Mouse (Mus musculus): ENCODE data around the gene Fam129c. TPM values are rescaled to one million over a fixed set of nuclear protein-coding genes. Genes with fewer than 3 reads are reported as not detected.
A peak's percentile ranks its signal among the peaks of the same experiment; 100 is the strongest.

Gene Fam129c
- polyA plus RNA-seq, 1 experiment from 2014 or later: 9.3 TPM

GRCm38 (mm10) chr8:71569366-71570290 is 27.8 kb upstream of the Fam129c start:
- Histone ChIP-seq H3K9ac (replicated peaks; ENCODE audit: low read depth, low read length) (peak overlapping the region; percentile 68), H3K9me3 (ENCODE audit: control insufficient read depth, low read length) (no peaks in the 10 kb centered on the region), H3K4me2 (ENCODE audit: low read depth, low read length) (peak overlapping the region; percentile 93), H3K4me3 (ENCODE audit: low read depth, low read length) (peak overlapping the region; percentile 62), H3K27ac (ENCODE audit: low read depth, low read length) (peak overlapping the region; percentile 83), H3K4me1 (ENCODE audit: control insufficient read depth, insufficient read depth, low read length) (peaks cover 17% of the 10 kb centered on the region), H3K36me3 (ENCODE audit: control insufficient read depth, insufficient read depth, low read length) (no peaks in the 10 kb centered on the region), H3K27me3 (ENCODE audit: control insufficient read depth, insufficient read depth, low read length) (no peaks in the 10 kb centered on the region)
- peak; percentile 81 for ATAC-seq (ENCODE audit: low read depth)
- under 1% methylated on average over 51 of the region's 51 CpGs for WGBS

- Histone ChIP-seq H3K27ac (ENCODE audit: low read depth, low read length) (peak overlapping the region; percentile 83), H3K4me2 (ENCODE audit: low read depth, low read length) (peak overlapping the region; percentile 93), H3K27me3 (ENCODE audit: control insufficient read depth, insufficient read depth, low read length) (no peaks in the 10 kb centered on the region), H3K9me3 (ENCODE audit: control insufficient read depth, low read length) (no peaks in the 10 kb centered on the region), H3K4me1 (ENCODE audit: control insufficient read depth, insufficient read depth, low read length) (peaks cover 17% of the 10 kb centered on the region), H3K9ac (replicated peaks; ENCODE audit: low read depth, low read length) (peak overlapping the region; percentile 68), H3K36me3 (ENCODE audit: control insufficient read depth, insufficient read depth, low read length) (no peaks in the 10 kb centered on the region), H3K4me3 (ENCODE audit: low read depth, low read length) (peak overlapping the region; percentile 62)
- WGBS: under 1% methylated on average over 41 of the region's 41 CpGs
- ATAC-seq (ENCODE audit: low read depth): peak; percentile 87
These were observed 27.0 kb upstream of the Fam129c start for GRCm38 (mm10) chr8:71570291-71570954.

GRCm38 (mm10) chr8:71572077-71572476 is 25.4 kb upstream of the Fam129c start:
- peak overlapping the region; percentile 62; the same call in 1 of the 2 replicates for H3K4me3 ChIP-seq (ENCODE audit: low read depth, low read length)
- H3K9ac ChIP-seq (replicated peaks; ENCODE audit: low read depth, low read length): no peak overlapping the region

GRCm38 (mm10) chr8:71572847-71573633 is 24.4 kb upstream of the Fam129c start:
- 64% methylated on average over 9 of the region's 9 CpGs for WGBS
- Histone ChIP-seq H3K4me1 (ENCODE audit: control insufficient read depth, insufficient read depth, low read length) (peaks cover 17% of the 10 kb centered on the region), H3K9ac (replicated peaks; ENCODE audit: low read depth, low read length) (no peak overlapping the region)

More at GRCm38 (mm10) chr8:71572077-71572476, 25.4 kb upstream of the Fam129c start:
- 84% methylated on average over 2 of the region's 2 CpGs for WGBS
- no peaks in the 10 kb centered on the region for H3K36me3 ChIP-seq (ENCODE audit: control insufficient read depth, insufficient read depth, low read length)
- peak overlapping the region; percentile 71; the same call in 1 of the 2 replicates for H3K27ac ChIP-seq (ENCODE audit: low read depth, low read length)
- peaks cover 17% of the 10 kb centered on the region for H3K4me1 ChIP-seq (ENCODE audit: control insufficient read depth, insufficient read depth, low read length)
- H3K27me3 ChIP-seq (ENCODE audit: control insufficient read depth, insufficient read depth, low read length): no peaks in the 10 kb centered on the region
- no peaks in the 10 kb centered on the region for H3K9me3 ChIP-seq (ENCODE audit: control insufficient read depth, low read length)
- ATAC-seq (ENCODE audit: low read depth): no peak
- H3K4me2 ChIP-seq (ENCODE audit: low read depth, low read length): peak overlapping the region; percentile 93

GRCm38 (mm10) chr8:71574426-71574825 is 23.0 kb upstream of the Fam129c start:
- H3K9me3 ChIP-seq (ENCODE audit: control insufficient read depth, low read length): no peaks in the 10 kb centered on the region
- H3K36me3 ChIP-seq (ENCODE audit: control insufficient read depth, insufficient read depth, low read length): no peaks in the 10 kb centered on the region
- no peak overlapping the region for H3K4me2 ChIP-seq (ENCODE audit: low read depth, low read length)
- 72% methylated on average over 7 of the region's 7 CpGs for WGBS
- H3K4me1 ChIP-seq (ENCODE audit: control insufficient read depth, insufficient read depth, low read length): peaks cover 17% of the 10 kb centered on the region
- no peak overlapping the region for H3K4me3 ChIP-seq (ENCODE audit: low read depth, low read length)
- ATAC-seq (ENCODE audit: low read depth): no peak
- no peak overlapping the region for H3K9ac ChIP-seq (replicated peaks; ENCODE audit: low read depth, low read length)
- no peak overlapping the region for H3K27ac ChIP-seq (ENCODE audit: low read depth, low read length)
- H3K27me3 ChIP-seq (ENCODE audit: control insufficient read depth, insufficient read depth, low read length): no peaks in the 10 kb centered on the region

More at GRCm38 (mm10) chr8:71572847-71573633, 24.4 kb upstream of the Fam129c start:
- Histone ChIP-seq H3K27ac (ENCODE audit: low read depth, low read length) (peak overlapping the region; percentile 71; the same call in 1 of the 2 replicates), H3K9me3 (ENCODE audit: control insufficient read depth, low read length) (no peaks in the 10 kb centered on the region), H3K4me3 (ENCODE audit: low read depth, low read length) (no peak overlapping the region), H3K36me3 (ENCODE audit: control insufficient read depth, insufficient read depth, low read length) (no peaks in the 10 kb centered on the region), H3K4me2 (ENCODE audit: low read depth, low read length) (peak overlapping the region; percentile 24; the same call in 1 of the 2 replicates), H3K27me3 (ENCODE audit: control insufficient read depth, insufficient read depth, low read length) (no peaks in the 10 kb centered on the region)
- ATAC-seq (ENCODE audit: low read depth): no peak; the same call in 1 of the 2 replicates

GRCm38 (mm10) chr8:71575020-71575419 is 22.4 kb upstream of the Fam129c start:
- H3K4me1 ChIP-seq (ENCODE audit: control insufficient read depth, insufficient read depth, low read length): peaks cover 17% of the 10 kb centered on the region
- no peak overlapping the region for H3K4me2 ChIP-seq (ENCODE audit: low read depth, low read length)
- H3K27ac ChIP-seq (ENCODE audit: low read depth, low read length): no peak overlapping the region
- no peak overlapping the region for H3K4me3 ChIP-seq (ENCODE audit: low read depth, low read length)
- no peak for ATAC-seq (ENCODE audit: low read depth)
- H3K36me3 ChIP-seq (ENCODE audit: control insufficient read depth, insufficient read depth, low read length): no peaks in the 10 kb centered on the region
- WGBS: 57% methylated on average over 1 of the region's 1 CpGs
- H3K9me3 ChIP-seq (ENCODE audit: control insufficient read depth, low read length): no peaks in the 10 kb centered on the region
- no peak overlapping the region for H3K9ac ChIP-seq (replicated peaks; ENCODE audit: low read depth, low read length)
- no peaks in the 10 kb centered on the region for H3K27me3 ChIP-seq (ENCODE audit: control insufficient read depth, insufficient read depth, low read length)

GRCm38 (mm10) chr8:71577856-71578387 is 19.5 kb upstream of the Fam129c start:
- Histone ChIP-seq H3K36me3 (ENCODE audit: control insufficient read depth, insufficient read depth, low read length) (0 out of 2 replicates have a peak, but pooled peaks cover 2% of the 10 kb centered on the region), H3K9ac (replicated peaks; ENCODE audit: low read depth, low read length) (no peak overlapping the region), H3K27me3 (ENCODE audit: control insufficient read depth, insufficient read depth, low read length) (no peaks in the 10 kb centered on the region), H3K4me1 (ENCODE audit: control insufficient read depth, insufficient read depth, low read length) (0 out of 2 replicates have a peak, but pooled peaks cover 4% of the 10 kb centered on the region), H3K9me3 (ENCODE audit: control insufficient read depth, low read length) (no peaks in the 10 kb centered on the region), H3K27ac (ENCODE audit: low read depth, low read length) (no peak overlapping the region), H3K4me2 (ENCODE audit: low read depth, low read length) (no peak overlapping the region), H3K4me3 (ENCODE audit: low read depth, low read length) (no peak overlapping the region)
- WGBS: 71% methylated on average over 4 of the region's 4 CpGs
- no peak for ATAC-seq (ENCODE audit: low read depth)

GRCm38 (mm10) chr8:71579009-71579408 is 18.4 kb upstream of the Fam129c start:
- no peak for ATAC-seq (ENCODE audit: low read depth)
- Histone ChIP-seq H3K9ac (replicated peaks; ENCODE audit: low read depth, low read length) (no peak overlapping the region), H3K27me3 (ENCODE audit: control insufficient read depth, insufficient read depth, low read length) (no peaks in the 10 kb centered on the region), H3K4me2 (ENCODE audit: low read depth, low read length) (no peak overlapping the region), H3K4me1 (ENCODE audit: control insufficient read depth, insufficient read depth, low read length) (no peaks in the 10 kb centered on the region), H3K9me3 (ENCODE audit: control insufficient read depth, low read length) (no peaks in the 10 kb centered on the region), H3K36me3 (ENCODE audit: control insufficient read depth, insufficient read depth, low read length) (peaks cover 2% of the 10 kb centered on the region; the same call in 1 of the 2 replicates), H3K4me3 (ENCODE audit: low read depth, low read length) (no peak overlapping the region), H3K27ac (ENCODE audit: low read depth, low read length) (no peak overlapping the region)
- 81% methylated on average over 1 of the region's 1 CpGs for WGBS
